Mouse (Mus musculus): ENCODE results near the gene Mrtfa. TPM values are rescaled to one million over a fixed set of nuclear protein-coding genes. Genes with fewer than 3 reads are reported as not detected.

The Mrtfa gene
- polyA plus RNA-seq, 1 experiment from 2014 or later: 31.3 TPM

- Histone ChIP-seq H3K4me1 (ENCODE audit: control insufficient read depth, insufficient read depth, low read length) (0 out of 2 replicates have a peak, but pooled peaks cover 3% of the 10 kb centered on the region), H3K27me3 (ENCODE audit: control insufficient read depth, insufficient read depth, low read length) (no peaks in the 10 kb centered on the region), H3K4me3 (ENCODE audit: low read depth, low read length) (no peak overlapping the region), H3K27ac (ENCODE audit: low read depth, low read length) (no peak overlapping the region), H3K36me3 (ENCODE audit: control insufficient read depth, insufficient read depth, low read length) (no peaks in the 10 kb centered on the region), H3K9me3 (ENCODE audit: control insufficient read depth, low read length) (no peaks in the 10 kb centered on the region), H3K4me2 (ENCODE audit: low read depth, low read length) (no peak overlapping the region), H3K9ac (replicated peaks; ENCODE audit: low read depth, low read length) (no peak overlapping the region)
- no peak for ATAC-seq (ENCODE audit: low read depth)
- WGBS: 45% methylated on average over 4 of the region's 4 CpGs
Observed at GRCm38 (mm10) chr15:81097456-81097855, 93.1 kb downstream of the Mrtfa start.

GRCm38 (mm10) chr15:81096329-81097055 is 94.1 kb downstream of the Mrtfa start:
- H3K27ac ChIP-seq (ENCODE audit: low read depth, low read length): no peak overlapping the region
- 0 out of 2 replicates have a peak, but pooled peaks cover 3% of the 10 kb centered on the region for H3K4me1 ChIP-seq (ENCODE audit: control insufficient read depth, insufficient read depth, low read length)
- no peaks in the 10 kb centered on the region for H3K36me3 ChIP-seq (ENCODE audit: control insufficient read depth, insufficient read depth, low read length)
- no peaks in the 10 kb centered on the region for H3K27me3 ChIP-seq (ENCODE audit: control insufficient read depth, insufficient read depth, low read length)
- 83% methylated on average over 7 of the region's 7 CpGs for WGBS
- H3K9ac ChIP-seq (replicated peaks; ENCODE audit: low read depth, low read length): no peak overlapping the region
- no peak overlapping the region for H3K4me2 ChIP-seq (ENCODE audit: low read depth, low read length)
- no peak overlapping the region for H3K4me3 ChIP-seq (ENCODE audit: low read depth, low read length)
- H3K9me3 ChIP-seq (ENCODE audit: control insufficient read depth, low read length): no peaks in the 10 kb centered on the region
- no peak for ATAC-seq (ENCODE audit: low read depth)

GRCm38 (mm10) chr15:81093032-81093431 is 97.5 kb downstream of the Mrtfa start:
- no peak overlapping the region for H3K9ac ChIP-seq (replicated peaks; ENCODE audit: low read depth, low read length)
- H3K27ac ChIP-seq (ENCODE audit: low read depth, low read length): no peak overlapping the region
- H3K4me3 ChIP-seq (ENCODE audit: low read depth, low read length): no peak overlapping the region
- 95% methylated on average over 4 of the region's 4 CpGs for WGBS
- no peaks in the 10 kb centered on the region for H3K9me3 ChIP-seq (ENCODE audit: control insufficient read depth, low read length)
- no peaks in the 10 kb centered on the region for H3K36me3 ChIP-seq (ENCODE audit: control insufficient read depth, insufficient read depth, low read length)
- H3K4me1 ChIP-seq (ENCODE audit: control insufficient read depth, insufficient read depth, low read length): peaks cover 3% of the 10 kb centered on the region; the same call in 1 of the 2 replicates
- ATAC-seq (ENCODE audit: low read depth): no peak
- no peaks in the 10 kb centered on the region for H3K27me3 ChIP-seq (ENCODE audit: control insufficient read depth, insufficient read depth, low read length)
- no peak overlapping the region for H3K4me2 ChIP-seq (ENCODE audit: low read depth, low read length)

- Histone ChIP-seq H3K4me2 (ENCODE audit: low read depth, low read length) (no peak overlapping the region), H3K27me3 (ENCODE audit: control insufficient read depth, insufficient read depth, low read length) (no peaks in the 10 kb centered on the region), H3K27ac (ENCODE audit: low read depth, low read length) (no peak overlapping the region), H3K9ac (replicated peaks; ENCODE audit: low read depth, low read length) (no peak overlapping the region), H3K4me3 (ENCODE audit: low read depth, low read length) (no peak overlapping the region), H3K36me3 (ENCODE audit: control insufficient read depth, insufficient read depth, low read length) (no peaks in the 10 kb centered on the region), H3K9me3 (ENCODE audit: control insufficient read depth, low read length) (no peaks in the 10 kb centered on the region), H3K4me1 (ENCODE audit: control insufficient read depth, insufficient read depth, low read length) (peaks cover 11% of the 10 kb centered on the region)
- WGBS: 81% methylated on average over 9 of the region's 9 CpGs
- ATAC-seq (ENCODE audit: low read depth): no peak
Observed at GRCm38 (mm10) chr15:81091718-81092117, 98.8 kb downstream of the Mrtfa start.

- 49% methylated on average over 7 of the region's 7 CpGs for WGBS
- no peak overlapping the region for H3K9ac ChIP-seq (replicated peaks; ENCODE audit: low read depth, low read length)
- H3K27ac ChIP-seq (ENCODE audit: low read depth, low read length): no peak overlapping the region
- no peaks in the 10 kb centered on the region for H3K9me3 ChIP-seq (ENCODE audit: control insufficient read depth, low read length)
- no peaks in the 10 kb centered on the region for H3K36me3 ChIP-seq (ENCODE audit: control insufficient read depth, insufficient read depth, low read length)
- no peaks in the 10 kb centered on the region for H3K27me3 ChIP-seq (ENCODE audit: control insufficient read depth, insufficient read depth, low read length)
- H3K4me1 ChIP-seq (ENCODE audit: control insufficient read depth, insufficient read depth, low read length): peaks cover 14% of the 10 kb centered on the region
- no peak for ATAC-seq (ENCODE audit: low read depth)
- H3K4me3 ChIP-seq (ENCODE audit: low read depth, low read length): no peak overlapping the region
- H3K4me2 ChIP-seq (ENCODE audit: low read depth, low read length): no peak overlapping the region
Observed at GRCm38 (mm10) chr15:81087529-81087928, 103.0 kb downstream of the Mrtfa start.

GRCm38 (mm10) chr15:81086644-81087480 is 103.7 kb downstream of the Mrtfa start:
- Histone ChIP-seq H3K9me3 (ENCODE audit: control insufficient read depth, low read length) (no peaks in the 10 kb centered on the region), H3K36me3 (ENCODE audit: control insufficient read depth, insufficient read depth, low read length) (no peaks in the 10 kb centered on the region), H3K4me2 (ENCODE audit: low read depth, low read length) (no peak overlapping the region), H3K27me3 (ENCODE audit: control insufficient read depth, insufficient read depth, low read length) (no peaks in the 10 kb centered on the region), H3K4me3 (ENCODE audit: low read depth, low read length) (no peak overlapping the region), H3K27ac (ENCODE audit: low read depth, low read length) (no peak overlapping the region), H3K9ac (replicated peaks; ENCODE audit: low read depth, low read length) (no peak overlapping the region), H3K4me1 (ENCODE audit: control insufficient read depth, insufficient read depth, low read length) (peaks cover 14% of the 10 kb centered on the region)
- 87% methylated on average over 8 of the region's 8 CpGs for WGBS
- ATAC-seq (ENCODE audit: low read depth): no peak

- Histone ChIP-seq H3K4me2 (ENCODE audit: low read depth, low read length) (no peak overlapping the region), H3K4me1 (ENCODE audit: control insufficient read depth, insufficient read depth, low read length) (peaks cover 14% of the 10 kb centered on the region), H3K36me3 (ENCODE audit: control insufficient read depth, insufficient read depth, low read length) (no peaks in the 10 kb centered on the region), H3K9me3 (ENCODE audit: control insufficient read depth, low read length) (no peaks in the 10 kb centered on the region), H3K27me3 (ENCODE audit: control insufficient read depth, insufficient read depth, low read length) (no peaks in the 10 kb centered on the region), H3K9ac (replicated peaks; ENCODE audit: low read depth, low read length) (no peak overlapping the region), H3K27ac (ENCODE audit: low read depth, low read length) (0 out of 2 replicates have a peak overlapping the region, but pooled peaks have one; percentile 28), H3K4me3 (ENCODE audit: low read depth, low read length) (no peak overlapping the region)
- no peak for ATAC-seq (ENCODE audit: low read depth)
- WGBS: 76% methylated on average over 9 of the region's 9 CpGs
Observed at GRCm38 (mm10) chr15:81083826-81084225, 106.7 kb downstream of the Mrtfa start.

- H3K4me3 ChIP-seq (ENCODE audit: low read depth, low read length): no peak overlapping the region
- no peak for ATAC-seq (ENCODE audit: low read depth)
Observed at GRCm38 (mm10) chr15:81083281-81083680, 107.3 kb downstream of the Mrtfa start.

GRCm38 (mm10) chr15:81081216-81081615 is 109.3 kb downstream of the Mrtfa start:
- no peak for ATAC-seq (ENCODE audit: low read depth)

More at GRCm38 (mm10) chr15:81083281-81083680, 107.3 kb downstream of the Mrtfa start:
- WGBS: 42% methylated on average over 4 of the region's 4 CpGs
- Histone ChIP-seq H3K9me3 (ENCODE audit: control insufficient read depth, low read length) (no peaks in the 10 kb centered on the region), H3K9ac (replicated peaks; ENCODE audit: low read depth, low read length) (no peak overlapping the region), H3K4me2 (ENCODE audit: low read depth, low read length) (no peak overlapping the region), H3K4me1 (ENCODE audit: control insufficient read depth, insufficient read depth, low read length) (peaks cover 14% of the 10 kb centered on the region), H3K36me3 (ENCODE audit: control insufficient read depth, insufficient read depth, low read length) (no peaks in the 10 kb centered on the region), H3K27ac (ENCODE audit: low read depth, low read length) (0 out of 2 replicates have a peak overlapping the region, but pooled peaks have one; percentile 28), H3K27me3 (ENCODE audit: control insufficient read depth, insufficient read depth, low read length) (no peaks in the 10 kb centered on the region)

More at GRCm38 (mm10) chr15:81081216-81081615, 109.3 kb downstream of the Mrtfa start:
- no peaks in the 10 kb centered on the region for H3K9me3 ChIP-seq (ENCODE audit: control insufficient read depth, low read length)
- no peaks in the 10 kb centered on the region for H3K4me1 ChIP-seq (ENCODE audit: control insufficient read depth, insufficient read depth, low read length)
- no peak overlapping the region for H3K27ac ChIP-seq (ENCODE audit: low read depth, low read length)
- no peaks in the 10 kb centered on the region for H3K36me3 ChIP-seq (ENCODE audit: control insufficient read depth, insufficient read depth, low read length)
- no peak overlapping the region for H3K9ac ChIP-seq (replicated peaks; ENCODE audit: low read depth, low read length)
- 83% methylated on average over 4 of the region's 4 CpGs for WGBS
- H3K27me3 ChIP-seq (ENCODE audit: control insufficient read depth, insufficient read depth, low read length): no peaks in the 10 kb centered on the region
- H3K4me2 ChIP-seq (ENCODE audit: low read depth, low read length): no peak overlapping the region
- H3K4me3 ChIP-seq (ENCODE audit: low read depth, low read length): no peak overlapping the region
